Mouse (Mus musculus) kidney, embryonic 16.5 days (tissue): Measurements from ENCODE around the gene Nol12. TPM values are rescaled to one million over a fixed set of nuclear protein-coding genes. Genes with fewer than 3 reads are reported as not detected.
A peak's percentile ranks its signal among the peaks of the same experiment; 100 is the strongest.

Experiments used
- ATAC-seq: fragments of 200-750 bp; cut with Nextera tagmentation; 2 replicates; pipeline ENCODE4 v1.8.0; 2017; ENCODE audit warnings: moderate TSS enrichment; ENCODE audit not compliant: low FRiP score, low TSS enrichment
- H3K27ac ChIP-seq: fragments of 300-500 bp; sonication (generic); 2 replicates; pipeline ENCODE4 v1.5.1; 2014; ENCODE audit warnings: low read length
- H3K27me3 ChIP-seq: fragments of 300-500 bp; sonication (generic); 2 replicates; pipeline ENCODE4 v1.6.1; 2014; ENCODE audit warnings: low read length, control low read depth, mixed read lengths; ENCODE audit not compliant: insufficient read depth
- H3K36me3 ChIP-seq: fragments of 300-500 bp; sonication (generic); 2 replicates; pipeline ENCODE4 v1.6.1; 2014; ENCODE audit warnings: low read length, control low read depth, mixed read lengths; ENCODE audit not compliant: insufficient read depth
- H3K4me1 ChIP-seq: fragments of 300-500 bp; sonication (generic); 2 replicates; pipeline ENCODE4 v1.6.1; 2014; ENCODE audit warnings: low read length, control low read depth, mixed read lengths; ENCODE audit not compliant: insufficient read depth
- H3K4me2 ChIP-seq: fragments of 300-500 bp; sonication (generic); replicated peaks from 2 replicates; pipeline ENCODE4 v1.6.1; 2014; ENCODE audit warnings: low read depth, low read length
- H3K4me3 ChIP-seq: fragments of 300-500 bp; sonication (generic); 2 replicates; pipeline ENCODE4 v1.5.1; 2014; ENCODE audit warnings: mild to moderate bottlenecking, low read length
- H3K9ac ChIP-seq: fragments of 300-500 bp; sonication (generic); replicated peaks from 2 replicates; pipeline ENCODE4 v1.6.1; 2014; ENCODE audit warnings: low read length
- H3K9me3 ChIP-seq: fragments of 300-500 bp; sonication (generic); 2 replicates; pipeline ENCODE4 v1.6.1; 2016; ENCODE audit warnings: low read length, control low read depth
- WGBS: fragments of 180-500 bp; shearing (Covaris S2); extraction: QIAGEN DNeasy Blood & Tissue Kit; methylation state at CpG from one replicate; pipeline ENCODE4 v1.1.7; 2014; 5-methylcytosine and 5-hydroxymethylcytosine counted together
- polyA plus RNA-seq: library from polyadenylated mRNA; unstranded; fragments of >200 nt; fragmentation: Nextera tagmentation; extraction: Ambion mirVana; gene quantifications from 2 replicates; pipeline ENCODE4 v1.2.1, GENCODE M21; 2015

Gene Nol12
- polyA plus RNA-seq, 1 experiment from 2014 or later: 59.9 TPM

- 92% methylated on average over 13 of the region's 13 CpGs for WGBS
- H3K4me3 ChIP-seq: no peak overlapping the region
- no peak overlapping the region for H3K9ac ChIP-seq
- no peak overlapping the region for H3K27ac ChIP-seq
- no peaks in the 10 kb centered on the region for H3K27me3 ChIP-seq
- H3K4me2 ChIP-seq: no peak overlapping the region
- peaks cover 44% of the 10 kb centered on the region for H3K36me3 ChIP-seq
- no peaks in the 10 kb centered on the region for H3K9me3 ChIP-seq
- no peak for ATAC-seq
- H3K4me1 ChIP-seq: peaks cover 11% of the 10 kb centered on the region
These were observed 5.6 kb downstream of the Nol12 start for GRCm38 (mm10) chr15:78940325-78940724.

GRCm38 (mm10) chr15:78942663-78943062 lies 7.9 kb downstream of the Nol12 start:
- peaks cover 34% of the 10 kb centered on the region for H3K36me3 ChIP-seq
- H3K9me3 ChIP-seq: no peaks in the 10 kb centered on the region
- H3K4me3 ChIP-seq: peak overlapping the region; percentile 36
- H3K27me3 ChIP-seq: no peaks in the 10 kb centered on the region; the same call in 1 of the 2 replicates
- no peak overlapping the region for H3K27ac ChIP-seq
- peaks cover 7% of the 10 kb centered on the region for H3K4me1 ChIP-seq
- H3K4me2 ChIP-seq: peak overlapping the region; percentile 55
- peak; percentile 68 for ATAC-seq
- H3K9ac ChIP-seq: peak overlapping the region; percentile 32; the same call in 1 of the 2 replicates
- WGBS: 2% methylated on average over 9 of the region's 9 CpGs

GRCm38 (mm10) chr15:78946232-78946631 lies 11.5 kb downstream of the Nol12 start:
- peaks cover 13% of the 10 kb centered on the region for H3K4me1 ChIP-seq
- no peak overlapping the region for H3K9ac ChIP-seq
- 84% methylated on average over 7 of the region's 7 CpGs for WGBS
- H3K27ac ChIP-seq: no peak overlapping the region
- H3K4me3 ChIP-seq: no peak overlapping the region
- peaks cover 4% of the 10 kb centered on the region; the same call in 1 of the 2 replicates for H3K36me3 ChIP-seq
- no peaks in the 10 kb centered on the region; the same call in 1 of the 2 replicates for H3K27me3 ChIP-seq
- H3K9me3 ChIP-seq: no peaks in the 10 kb centered on the region
- no peak overlapping the region for H3K4me2 ChIP-seq
- no peak for ATAC-seq

GRCm38 (mm10) chr15:78947657-78948056 lies 12.9 kb downstream of the Nol12 start, which contains the start of gene Triobp:
Gene Triobp, plus strand, starts transcription at chr15:78947724.
- peak within 1 kb of the TSS; percentile 43; the same call in 1 of the 2 replicates for H3K27ac ChIP-seq
- peak within 1 kb of the TSS; percentile 54 for H3K4me3 ChIP-seq
- H3K36me3 ChIP-seq: 0 out of 2 replicates have a peak, but pooled peaks cover 5% of the 10 kb centered on the region
- WGBS: under 1% methylated on average over 24 of the region's 24 CpGs
- peak within 1 kb of the TSS; percentile 79 for H3K4me2 ChIP-seq
- no peaks in the 10 kb centered on the region; the same call in 1 of the 2 replicates for H3K27me3 ChIP-seq
- peak within 1 kb of the TSS; percentile 68 for H3K9ac ChIP-seq
- peak; percentile 98 for ATAC-seq
- no peaks in the 10 kb centered on the region for H3K9me3 ChIP-seq
- peaks cover 13% of the 10 kb centered on the region for H3K4me1 ChIP-seq

- Histone ChIP-seq H3K4me1 (peaks cover 13% of the 10 kb centered on the region), H3K27ac (peak overlapping the region; percentile 41; the same call in 1 of the 2 replicates), H3K36me3 (0 out of 2 replicates have a peak, but pooled peaks cover 5% of the 10 kb centered on the region), H3K27me3 (no peaks in the 10 kb centered on the region; the same call in 1 of the 2 replicates), H3K9ac (peak overlapping the region; percentile 68), H3K4me2 (peak overlapping the region; percentile 79), H3K9me3 (no peaks in the 10 kb centered on the region), H3K4me3 (peak overlapping the region; percentile 54)
- 6% methylated on average over 11 of the region's 11 CpGs for WGBS
- ATAC-seq: no peak
These were observed 13.5 kb downstream of the Nol12 start for GRCm38 (mm10) chr15:78948152-78948725.

- Histone ChIP-seq H3K36me3 (0 out of 2 replicates have a peak, but pooled peaks cover 5% of the 10 kb centered on the region), H3K9ac (no peak overlapping the region), H3K9me3 (no peaks in the 10 kb centered on the region), H3K4me3 (no peak overlapping the region), H3K4me2 (peak overlapping the region; percentile 9; the same call in 1 of the 2 replicates), H3K27me3 (no peaks in the 10 kb centered on the region; the same call in 1 of the 2 replicates), H3K4me1 (peaks cover 13% of the 10 kb centered on the region), H3K27ac (no peak overlapping the region)
- 95% methylated on average over 3 of the region's 3 CpGs for WGBS
- no peak for ATAC-seq
These were observed 14.2 kb downstream of the Nol12 start for GRCm38 (mm10) chr15:78948883-78949282.

GRCm38 (mm10) chr15:78955663-78956062 lies 20.9 kb downstream of the Nol12 start:
- H3K4me2 ChIP-seq: no peak overlapping the region
- H3K4me1 ChIP-seq: peaks cover 12% of the 10 kb centered on the region
- no peak for ATAC-seq
- 70% methylated on average over 3 of the region's 3 CpGs for WGBS
- no peaks in the 10 kb centered on the region for H3K9me3 ChIP-seq
- 0 out of 2 replicates have a peak, but pooled peaks cover 12% of the 10 kb centered on the region for H3K36me3 ChIP-seq
- H3K9ac ChIP-seq: no peak overlapping the region
- no peak overlapping the region for H3K4me3 ChIP-seq
- H3K27me3 ChIP-seq: no peaks in the 10 kb centered on the region
- no peak overlapping the region for H3K27ac ChIP-seq

- Histone ChIP-seq H3K4me3 (no peak overlapping the region), H3K36me3 (0 out of 2 replicates have a peak, but pooled peaks cover 13% of the 10 kb centered on the region), H3K9me3 (no peaks in the 10 kb centered on the region), H3K4me1 (peaks cover 12% of the 10 kb centered on the region), H3K27ac (peak overlapping the region; percentile 69; the same call in 1 of the 2 replicates), H3K9ac (no peak overlapping the region), H3K27me3 (no peaks in the 10 kb centered on the region), H3K4me2 (no peak overlapping the region)
- no peak for ATAC-seq
- 73% methylated on average over 4 of the region's 4 CpGs for WGBS
These were observed 21.6 kb downstream of the Nol12 start for GRCm38 (mm10) chr15:78956351-78956750.

GRCm38 (mm10) chr15:78957021-78957420 lies 22.3 kb downstream of the Nol12 start:
- Histone ChIP-seq H3K27ac (peak overlapping the region; percentile 69), H3K4me3 (no peak overlapping the region), H3K4me2 (peak overlapping the region; percentile 42), H3K9ac (peak overlapping the region; percentile 61), H3K4me1 (peaks cover 12% of the 10 kb centered on the region), H3K36me3 (0 out of 2 replicates have a peak, but pooled peaks cover 8% of the 10 kb centered on the region), H3K9me3 (no peaks in the 10 kb centered on the region), H3K27me3 (no peaks in the 10 kb centered on the region)
- 29% methylated on average over 15 of the region's 15 CpGs for WGBS
- ATAC-seq: peak; percentile 31

- H3K9ac ChIP-seq: no peak overlapping the region
- no peak overlapping the region for H3K27ac ChIP-seq
- no peaks in the 10 kb centered on the region for H3K9me3 ChIP-seq
- ATAC-seq: no peak
- WGBS: 84% methylated on average over 11 of the region's 11 CpGs
- no peaks in the 10 kb centered on the region for H3K27me3 ChIP-seq
- H3K4me1 ChIP-seq: peaks cover 12% of the 10 kb centered on the region
- H3K4me3 ChIP-seq: no peak overlapping the region
- no peak overlapping the region for H3K4me2 ChIP-seq
- 0 out of 2 replicates have a peak, but pooled peaks cover 8% of the 10 kb centered on the region for H3K36me3 ChIP-seq
These were observed 24.8 kb downstream of the Nol12 start for GRCm38 (mm10) chr15:78959537-78959936.
